Mouse (Mus musculus): ENCODE results near the gene Sytl3.

Sytl3 gene

DNA sequence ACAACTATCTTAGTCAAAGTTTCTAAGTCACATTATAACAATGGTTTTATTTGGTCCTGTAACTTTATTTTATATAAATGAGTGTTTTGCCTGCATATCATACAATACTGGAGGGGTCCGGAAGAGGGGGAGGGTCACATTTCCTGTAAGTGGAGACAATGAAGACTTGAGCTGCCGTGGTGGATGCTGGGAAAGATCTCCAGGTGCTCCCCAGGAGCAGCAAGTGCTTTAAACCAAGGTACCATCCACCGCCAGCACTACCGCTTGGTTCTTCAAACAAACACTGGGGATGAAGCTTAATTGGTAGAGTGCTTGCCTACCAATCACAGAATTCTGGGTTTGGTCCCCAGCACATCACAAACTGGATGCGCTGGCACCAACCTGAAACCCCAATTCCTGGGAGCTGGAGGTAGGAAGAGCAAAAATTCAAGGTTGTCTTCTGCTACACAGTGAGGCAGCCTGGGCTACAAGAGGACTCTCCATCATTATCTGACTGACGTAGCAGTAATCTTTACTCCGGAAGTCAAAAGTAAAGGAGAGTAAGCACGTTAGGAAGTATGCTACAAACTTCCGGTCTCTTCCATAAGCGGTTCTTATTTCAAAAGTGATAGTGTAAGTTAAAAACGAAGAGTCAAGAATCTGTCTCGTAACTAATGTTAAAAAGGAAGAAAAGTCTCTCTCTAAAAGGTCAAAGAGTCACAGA is 118.9 kb downstream of the Sytl3 start:
- no peak for DNase-seq (ENCODE audit: extremely low spot score)

DNA sequence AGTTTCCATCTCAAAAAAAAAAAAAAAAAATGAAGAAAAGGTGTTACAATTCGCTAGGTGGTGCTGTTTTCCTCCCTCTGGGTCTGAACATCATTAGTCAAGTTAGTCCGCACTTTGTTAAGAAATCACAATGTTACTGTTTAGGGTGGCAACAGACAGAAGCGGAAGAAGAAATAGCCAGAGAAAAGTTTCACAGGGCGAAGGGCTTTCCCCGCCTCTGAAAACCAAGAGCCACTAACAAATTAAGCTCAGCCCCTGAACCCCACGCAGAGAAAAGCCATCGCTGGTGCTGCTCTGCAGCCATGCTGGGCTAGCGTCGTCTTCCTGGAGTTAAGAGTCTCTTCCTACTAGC is 119.4 kb downstream of the Sytl3 start:
- peak; percentile 69 for DNase-seq (ENCODE audit: extremely low spot score)

DNA sequence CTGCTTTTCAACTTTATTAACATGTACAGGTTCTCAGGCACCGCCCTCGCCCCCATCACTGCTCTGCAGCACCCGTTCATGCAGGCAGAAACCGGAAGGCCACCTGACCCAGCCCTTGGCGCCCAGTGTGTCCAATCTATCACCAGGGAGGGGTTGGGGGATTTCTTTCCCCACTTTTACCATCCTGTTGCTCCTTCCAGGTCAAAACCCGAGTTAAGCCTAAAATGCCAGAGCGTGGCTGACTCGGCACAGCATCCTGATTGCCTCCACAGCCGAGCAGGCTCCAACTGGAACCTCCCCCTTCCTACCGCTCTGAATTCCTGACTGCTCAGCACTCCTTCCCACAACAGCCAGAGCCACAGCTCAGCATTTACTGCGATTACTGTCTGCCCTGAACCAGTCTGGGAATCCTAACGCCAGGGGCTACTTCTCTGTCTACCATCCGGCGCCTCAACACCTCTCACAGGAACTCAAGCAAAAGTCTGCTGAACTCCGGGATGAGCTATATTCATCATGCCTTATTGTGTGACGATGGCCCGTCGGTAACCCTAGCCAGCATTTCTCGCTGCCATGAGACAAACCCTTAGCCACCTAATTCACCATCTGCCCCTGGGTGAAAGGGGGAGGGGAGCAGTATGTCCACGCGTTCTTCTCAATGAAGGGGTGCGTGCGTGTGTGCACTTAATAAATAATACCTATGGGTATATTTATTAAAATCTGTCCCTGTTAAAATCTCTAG is 120.0 kb downstream of the Sytl3 start:
- DNase-seq (ENCODE audit: extremely low spot score) = peak; percentile 73

DNA sequence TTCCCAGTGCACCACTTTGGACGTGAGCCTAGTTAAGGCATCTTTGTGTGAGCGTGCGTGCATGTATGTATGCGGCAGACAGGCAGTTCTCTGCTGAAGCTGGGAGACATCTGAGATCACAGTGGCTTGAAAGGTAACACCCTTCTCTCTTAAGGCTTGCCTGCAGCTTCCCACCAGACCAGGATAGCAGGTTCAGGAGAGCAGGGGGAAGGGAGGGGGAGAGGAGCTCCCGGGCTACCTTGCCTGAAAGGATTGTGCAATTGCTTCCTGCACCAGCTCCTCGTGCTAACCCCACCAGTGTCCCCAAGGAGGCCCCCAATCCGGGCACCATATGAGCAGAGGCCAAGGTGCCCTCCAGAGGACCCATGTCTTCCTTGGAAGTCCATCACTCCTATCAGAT is 120.7 kb downstream of the Sytl3 start:
- DNase-seq (ENCODE audit: extremely low spot score) = no peak

DNA sequence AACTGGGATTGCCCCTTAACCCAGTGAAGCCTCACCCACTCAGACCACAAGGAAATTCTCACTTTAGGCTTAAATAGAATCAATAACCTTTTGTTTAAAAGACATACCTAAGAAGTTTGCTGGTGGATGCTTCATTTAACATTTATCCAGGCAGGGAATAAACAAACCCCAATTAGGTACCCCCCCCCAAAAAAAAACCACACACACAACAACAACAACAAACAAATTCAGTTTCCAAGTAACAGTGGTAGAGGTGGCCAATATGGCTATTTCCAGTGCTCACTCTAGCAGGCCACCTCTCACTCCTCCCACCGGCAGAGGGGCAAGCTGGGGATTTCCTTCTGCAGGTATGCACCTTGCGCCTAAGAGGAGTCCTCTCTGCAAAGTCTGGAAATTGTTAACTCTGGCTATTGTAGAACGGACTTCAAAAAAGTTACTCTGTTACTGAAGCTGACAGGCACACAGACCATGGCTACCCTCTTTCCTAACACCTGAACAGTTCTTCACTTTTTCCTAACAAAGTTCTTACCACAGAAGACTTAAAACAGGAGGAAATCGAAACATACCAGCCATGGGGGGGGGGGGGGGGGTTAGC is 121.7 kb downstream of the Sytl3 start:
- DNase-seq (ENCODE audit: extremely low spot score) = no peak

DNA sequence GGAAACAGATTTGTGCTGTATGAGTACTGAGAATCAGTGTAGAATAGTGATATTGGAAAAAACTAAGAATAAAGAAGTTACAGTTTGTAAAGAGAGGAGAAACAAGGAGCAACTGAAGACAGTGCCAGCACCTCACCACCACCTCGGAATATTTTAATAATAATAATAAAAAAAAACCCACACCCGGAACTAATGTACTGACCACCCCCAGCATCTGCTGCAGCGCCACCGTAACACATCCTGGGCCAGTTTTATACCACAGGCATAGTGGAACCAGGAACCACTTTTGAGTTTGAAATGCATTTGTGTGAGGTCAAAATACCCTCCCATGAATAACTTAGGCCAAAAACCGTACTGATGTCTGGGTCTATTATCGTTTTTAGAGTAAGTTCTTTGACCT is 122.4 kb downstream of the Sytl3 start:
- no peak for DNase-seq (ENCODE audit: extremely low spot score)

DNA sequence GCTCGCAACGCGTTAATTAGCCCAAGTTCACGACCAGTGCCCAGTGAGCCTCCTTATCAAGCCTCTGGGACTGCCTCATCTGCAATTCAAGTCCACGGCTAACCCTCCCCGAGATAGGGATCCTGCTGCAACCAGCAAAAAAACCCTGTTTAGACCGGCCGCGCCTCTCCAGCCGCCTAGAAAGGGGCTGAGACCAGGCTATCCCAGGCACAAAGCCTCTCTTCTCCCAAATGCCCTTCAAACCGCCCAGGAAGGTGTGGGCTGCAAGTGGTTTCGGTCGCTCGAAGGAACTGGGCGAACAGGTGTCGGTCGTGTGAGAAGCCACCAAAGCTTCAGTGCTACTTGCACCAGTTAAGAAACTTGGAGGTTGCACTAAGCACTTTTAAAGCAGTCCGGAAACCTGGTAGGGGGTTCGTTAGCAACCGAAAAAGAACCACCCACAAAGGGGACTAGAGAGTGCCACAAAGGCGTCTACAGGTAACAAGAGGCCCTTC is 123.2 kb downstream of the Sytl3 start:
- DNase-seq (ENCODE audit: extremely low spot score) = no peak

DNA sequence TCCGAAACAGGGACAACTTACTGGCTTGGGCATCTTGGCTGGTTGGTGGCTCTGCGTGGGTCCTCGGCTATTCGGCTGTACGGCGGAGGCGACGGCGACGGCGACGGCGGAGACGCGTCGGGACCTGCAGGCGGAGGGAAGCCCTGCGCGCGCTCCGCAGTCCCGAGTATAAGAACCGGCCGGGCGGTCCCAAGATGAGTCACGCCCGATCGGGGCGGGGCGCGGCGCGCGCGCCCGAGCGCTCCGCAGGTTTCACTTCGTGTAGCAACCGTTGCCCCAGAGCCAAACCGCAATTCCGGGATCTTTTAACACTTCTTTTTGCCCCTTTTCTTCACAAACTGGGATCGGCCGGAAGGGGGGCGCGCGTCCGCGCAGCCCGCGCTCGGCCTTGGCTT is 123.7 kb downstream of the Sytl3 start, which contains the start of gene Ezr:
TSS of gene Ezr (minus strand) at position 174 of the 395 bp plus-strand sequence.
- peak; percentile 84 for DNase-seq (ENCODE audit: extremely low spot score)

DNA sequence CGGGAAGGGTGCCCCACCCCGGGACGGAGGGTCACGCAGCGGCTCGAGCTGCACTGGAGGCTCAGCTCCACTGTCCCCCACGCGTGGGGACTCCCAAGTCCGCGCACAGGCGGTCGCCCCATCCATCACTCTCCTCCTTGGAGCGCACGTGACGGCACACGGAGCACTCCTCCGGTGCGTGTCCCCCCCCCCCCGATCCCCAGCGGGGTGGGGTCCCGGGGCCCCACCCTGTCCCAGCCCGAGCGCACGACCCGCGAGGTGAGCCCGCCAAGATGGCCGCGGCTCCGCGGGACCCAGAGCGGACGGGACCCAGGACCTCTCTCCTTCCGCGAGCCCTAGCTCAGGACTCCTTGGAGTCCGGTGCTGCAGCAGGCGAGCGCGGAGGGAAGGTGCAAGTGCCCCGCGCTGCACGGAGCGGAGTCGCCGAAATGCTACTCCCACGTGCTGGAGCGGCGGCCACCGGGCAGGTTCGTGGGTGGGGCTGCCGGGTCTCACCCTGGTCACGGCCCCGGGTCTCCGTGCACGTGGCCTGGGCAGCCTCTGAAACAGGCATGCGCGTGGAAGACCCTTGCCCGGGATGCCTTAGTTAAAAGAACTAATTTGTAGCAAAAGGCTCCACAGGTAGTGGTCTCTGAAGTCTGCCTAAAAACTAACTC is 124.2 kb downstream of the Sytl3 start:
- peak; percentile 80 for DNase-seq (ENCODE audit: extremely low spot score)

DNA sequence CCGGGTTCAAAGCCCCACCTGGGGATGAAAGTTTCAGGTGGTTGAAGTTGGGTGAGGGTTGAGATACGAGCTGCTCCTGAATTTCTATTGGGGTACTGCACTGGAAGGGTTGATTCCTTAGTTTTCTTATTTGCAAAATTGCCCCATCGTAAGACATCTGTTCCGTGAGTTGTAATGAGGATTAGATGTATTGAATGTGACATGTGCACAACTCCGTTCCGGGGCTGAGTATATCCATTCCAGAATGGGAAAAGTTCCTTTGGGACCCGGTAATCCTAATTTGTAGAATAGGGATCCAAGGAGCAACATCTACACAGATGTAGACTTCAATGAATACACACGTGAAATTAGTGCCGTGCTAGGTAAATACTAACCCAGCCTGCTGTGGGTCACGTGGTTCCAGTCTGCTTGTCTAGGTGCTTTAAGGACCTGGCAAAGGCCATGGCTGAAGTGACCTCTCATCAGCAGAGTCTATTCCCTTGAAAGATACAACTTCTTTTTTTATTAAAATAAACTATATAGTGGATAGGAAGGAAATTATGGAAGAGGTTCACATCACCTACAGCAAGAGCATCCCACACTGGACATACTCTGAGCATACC is 125.0 kb downstream of the Sytl3 start:
- no peak for DNase-seq (ENCODE audit: extremely low spot score)

DNA sequence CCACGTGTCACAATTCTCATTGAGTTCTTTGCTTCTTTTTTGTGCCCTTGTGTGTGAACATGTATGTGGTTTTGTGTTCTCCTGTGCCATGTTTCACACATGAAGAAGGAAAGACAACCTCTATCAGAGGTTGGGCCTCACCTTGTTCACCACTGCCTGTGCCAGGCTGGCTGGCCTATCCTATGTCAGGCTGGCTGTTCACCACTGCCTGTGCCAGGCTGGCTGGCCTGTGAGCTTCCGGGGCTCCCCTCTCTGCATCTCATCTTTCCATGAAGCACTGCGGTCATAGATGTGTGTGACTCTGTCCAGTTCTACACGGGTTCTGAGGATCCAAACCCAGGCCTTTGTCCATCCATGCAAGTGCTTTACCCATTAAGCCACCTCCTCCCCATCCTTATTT is 128.3 kb downstream of the Sytl3 start:
- DNase-seq (ENCODE audit: extremely low spot score) = no peak

Measured in embryo, embryonic 9.5 days (tissue).